Mouse (Mus musculus): ENCODE measurements around the gene Eif3m. TPM values are rescaled to one million over a fixed set of nuclear protein-coding genes. Genes with fewer than 3 reads are reported as not detected.
"Not testable (repeated sequence)": the region's sequence is repeated elsewhere in the genome, so short reads cannot be mapped to it uniquely, and the experiment has no call there.

Eif3m gene
- polyA plus RNA-seq, 1 experiment from 2014 or later, result 240 TPM

- 78% methylated on average over 11 of the region's 11 CpGs for WGBS (ENCODE audit: insufficient replicate concordance)
- Histone ChIP-seq H3K36me3 (ENCODE audit: control insufficient read depth, insufficient read depth, low read length) (no peaks in the 10 kb centered on the region), H3K9ac (ENCODE audit: low read depth, low read length) (no peak overlapping the region), H3K27ac (ENCODE audit: low read depth, low read length) (no peak overlapping the region), H3K4me1 (ENCODE audit: control insufficient read depth, insufficient read depth, low read length) (no peaks in the 10 kb centered on the region), H3K4me3 (ENCODE audit: low read depth, low read length) (no peak overlapping the region), H3K9me3 (replicated peaks; ENCODE audit: control insufficient read depth, low read length) (no peaks in the 10 kb centered on the region), H3K4me2 (no peak overlapping the region), H3K27me3 (ENCODE audit: control insufficient read depth, insufficient read depth, low read length) (no peaks in the 10 kb centered on the region)
- ATAC-seq (replicated peaks; ENCODE audit: insufficient number of reproducible peaks, low FRiP score, low TSS enrichment), result no peak
These were observed 19.7 kb upstream of the Eif3m start for GRCm38 (mm10) chr2:105036401-105037070.

GRCm38 (mm10) chr2:105035985-105036384 lies 19.1 kb upstream of the Eif3m start:
- H3K27me3 ChIP-seq (ENCODE audit: control insufficient read depth, insufficient read depth, low read length), result no peaks in the 10 kb centered on the region
- H3K9me3 ChIP-seq (replicated peaks; ENCODE audit: control insufficient read depth, low read length), result no peaks in the 10 kb centered on the region
- no peaks in the 10 kb centered on the region for H3K36me3 ChIP-seq (ENCODE audit: control insufficient read depth, insufficient read depth, low read length)
- no peaks in the 10 kb centered on the region for H3K4me1 ChIP-seq (ENCODE audit: control insufficient read depth, insufficient read depth, low read length)
- no peak; the same call in 1 of the 2 replicates for ATAC-seq (replicated peaks; ENCODE audit: insufficient number of reproducible peaks, low FRiP score, low TSS enrichment)
- WGBS (ENCODE audit: insufficient replicate concordance), result 53% methylated on average over 11 of the region's 11 CpGs
- no peak overlapping the region for H3K9ac ChIP-seq (ENCODE audit: low read depth, low read length)
- H3K4me3 ChIP-seq (ENCODE audit: low read depth, low read length), result no peak overlapping the region
- no peak overlapping the region for H3K27ac ChIP-seq (ENCODE audit: low read depth, low read length)
- H3K4me2 ChIP-seq, result no peak overlapping the region

- WGBS (ENCODE audit: insufficient replicate concordance), result 80% methylated on average over 3 of the region's 3 CpGs
These were observed 17.2 kb upstream of the Eif3m start for GRCm38 (mm10) chr2:105034084-105034483.

GRCm38 (mm10) chr2:105030505-105030904 lies 13.6 kb upstream of the Eif3m start:
- H3K4me3 ChIP-seq (ENCODE audit: low read depth, low read length), result no peak overlapping the region
- no peaks in the 10 kb centered on the region for H3K9me3 ChIP-seq (replicated peaks; ENCODE audit: control insufficient read depth, low read length)
- no peak overlapping the region for H3K27ac ChIP-seq (ENCODE audit: low read depth, low read length)
- H3K4me2 ChIP-seq, result no peak overlapping the region
- no peaks in the 10 kb centered on the region for H3K27me3 ChIP-seq (ENCODE audit: control insufficient read depth, insufficient read depth, low read length)
- no peaks in the 10 kb centered on the region for H3K36me3 ChIP-seq (ENCODE audit: control insufficient read depth, insufficient read depth, low read length)
- no peak for ATAC-seq (replicated peaks; ENCODE audit: insufficient number of reproducible peaks, low FRiP score, low TSS enrichment)
- no peak overlapping the region for H3K9ac ChIP-seq (ENCODE audit: low read depth, low read length)
- WGBS (ENCODE audit: insufficient replicate concordance), result 84% methylated on average over 5 of the region's 5 CpGs
- H3K4me1 ChIP-seq (ENCODE audit: control insufficient read depth, insufficient read depth, low read length), result no peaks in the 10 kb centered on the region

More at GRCm38 (mm10) chr2:105034084-105034483, 17.2 kb upstream of the Eif3m start:
- Histone ChIP-seq H3K36me3 (ENCODE audit: control insufficient read depth, insufficient read depth, low read length) (no peaks in the 10 kb centered on the region), H3K9ac (ENCODE audit: low read depth, low read length) (no peak overlapping the region), H3K4me1 (ENCODE audit: control insufficient read depth, insufficient read depth, low read length) (no peaks in the 10 kb centered on the region), H3K27me3 (ENCODE audit: control insufficient read depth, insufficient read depth, low read length) (no peaks in the 10 kb centered on the region), H3K4me2 (no peak overlapping the region), H3K27ac (ENCODE audit: low read depth, low read length) (no peak overlapping the region), H3K4me3 (ENCODE audit: low read depth, low read length) (no peak overlapping the region), H3K9me3 (replicated peaks; ENCODE audit: control insufficient read depth, low read length) (no peaks in the 10 kb centered on the region)
- ATAC-seq (replicated peaks; ENCODE audit: insufficient number of reproducible peaks, low FRiP score, low TSS enrichment), result no peak

GRCm38 (mm10) chr2:105028806-105029205 lies 11.9 kb upstream of the Eif3m start:
- Histone ChIP-seq H3K9ac (ENCODE audit: low read depth, low read length) (no peak overlapping the region), H3K4me1 (ENCODE audit: control insufficient read depth, insufficient read depth, low read length) (no peaks in the 10 kb centered on the region), H3K4me3 (ENCODE audit: low read depth, low read length) (no peak overlapping the region), H3K9me3 (replicated peaks; ENCODE audit: control insufficient read depth, low read length) (no peaks in the 10 kb centered on the region), H3K27me3 (ENCODE audit: control insufficient read depth, insufficient read depth, low read length) (no peaks in the 10 kb centered on the region), H3K4me2 (no peak overlapping the region), H3K27ac (ENCODE audit: low read depth, low read length) (no peak overlapping the region), H3K36me3 (ENCODE audit: control insufficient read depth, insufficient read depth, low read length) (no peaks in the 10 kb centered on the region)
- ATAC-seq (replicated peaks; ENCODE audit: insufficient number of reproducible peaks, low FRiP score, low TSS enrichment), result no peak
- WGBS (ENCODE audit: insufficient replicate concordance), result 63% methylated on average over 5 of the region's 5 CpGs

GRCm38 (mm10) chr2:105026950-105027695 lies 10.2 kb upstream of the Eif3m start:
- ATAC-seq (replicated peaks; ENCODE audit: insufficient number of reproducible peaks, low FRiP score, low TSS enrichment), result no peak
- Histone ChIP-seq H3K9ac (ENCODE audit: low read depth, low read length) (no peak overlapping the region), H3K4me3 (ENCODE audit: low read depth, low read length) (no peak overlapping the region), H3K27me3 (ENCODE audit: control insufficient read depth, insufficient read depth, low read length) (no peaks in the 10 kb centered on the region), H3K9me3 (replicated peaks; ENCODE audit: control insufficient read depth, low read length) (no peaks in the 10 kb centered on the region), H3K4me2 (no peak overlapping the region), H3K27ac (ENCODE audit: low read depth, low read length) (no peak overlapping the region), H3K36me3 (ENCODE audit: control insufficient read depth, insufficient read depth, low read length) (no peaks in the 10 kb centered on the region), H3K4me1 (ENCODE audit: control insufficient read depth, insufficient read depth, low read length) (peaks cover 4% of the 10 kb centered on the region; the same call in 1 of the 2 replicates)
- 53% methylated on average over 22 of the region's 22 CpGs for WGBS (ENCODE audit: insufficient replicate concordance)

- H3K4me3 ChIP-seq (ENCODE audit: low read depth, low read length); H3K9ac ChIP-seq (ENCODE audit: low read depth, low read length); H3K27ac ChIP-seq (ENCODE audit: low read depth, low read length); H3K9me3 ChIP-seq (replicated peaks; ENCODE audit: control insufficient read depth, low read length); H3K4me2 ChIP-seq; H3K36me3 ChIP-seq (ENCODE audit: control insufficient read depth, insufficient read depth, low read length); ATAC-seq (replicated peaks; ENCODE audit: insufficient number of reproducible peaks, low FRiP score, low TSS enrichment); H3K4me1 ChIP-seq (ENCODE audit: control insufficient read depth, insufficient read depth, low read length); H3K27me3 ChIP-seq (ENCODE audit: control insufficient read depth, insufficient read depth, low read length): not testable (repeated sequence)
- 58% methylated on average over 12 of the region's 12 CpGs for WGBS (ENCODE audit: insufficient replicate concordance)
These were observed 8.7 kb upstream of the Eif3m start for GRCm38 (mm10) chr2:105025610-105026009.

- 75% methylated on average over 4 of the region's 4 CpGs for WGBS (ENCODE audit: insufficient replicate concordance)
- H3K9ac ChIP-seq (ENCODE audit: low read depth, low read length), result no peak overlapping the region
- H3K9me3 ChIP-seq (replicated peaks; ENCODE audit: control insufficient read depth, low read length), result no peaks in the 10 kb centered on the region
- no peak overlapping the region for H3K4me3 ChIP-seq (ENCODE audit: low read depth, low read length)
- no peaks in the 10 kb centered on the region for H3K27me3 ChIP-seq (ENCODE audit: control insufficient read depth, insufficient read depth, low read length)
- no peak for ATAC-seq (replicated peaks; ENCODE audit: insufficient number of reproducible peaks, low FRiP score, low TSS enrichment)
- peaks cover 4% of the 10 kb centered on the region; the same call in 1 of the 2 replicates for H3K4me1 ChIP-seq (ENCODE audit: control insufficient read depth, insufficient read depth, low read length)
- H3K4me2 ChIP-seq, result no peak overlapping the region
- H3K27ac ChIP-seq (ENCODE audit: low read depth, low read length), result no peak overlapping the region
- H3K36me3 ChIP-seq (ENCODE audit: control insufficient read depth, insufficient read depth, low read length), result no peaks in the 10 kb centered on the region
These were observed 6.9 kb upstream of the Eif3m start for GRCm38 (mm10) chr2:105023815-105024214.
